Mouse (Mus musculus): ENCODE measurements around the gene Arid1b. TPM values are rescaled to one million over a fixed set of nuclear protein-coding genes. Genes with fewer than 3 reads are reported as not detected.

Arid1b gene
- polyA plus RNA-seq, 1 experiment from 2014 or later = 46.4 TPM

- DNase-seq (ENCODE audit: low read depth, low spot score) (no peak), ATAC-seq (no peak)
- no peaks in the 10 kb centered on the region for H3K27me3 ChIP-seq
- no peak for TF ChIP-seq CTCF (IDR thresholded peaks at IDR 0.05)
- CTCF ChIA-PET = interaction anchor here (1.0 to 1.6 kb wide), 2 partner anchors 44 to 102 kb away, joined by 3 to 5 read pairs; no protein-coding TSS in a partner anchor
- POLR2A ChIA-PET = no interaction called here
- in situ Hi-C loops (cut with MboI; ENCODE audit: low pct_unique_long_range_greater_than_20kb) = no loop called here
Observed at GRCm38 (mm10) chr17:5295948-5296262, 301.8 kb downstream of the Arid1b start.

GRCm38 (mm10) chr17:5297491-5297890, 303.4 kb downstream of the Arid1b start:
- ATAC-seq = no peak
- no peaks in the 10 kb centered on the region for H3K27me3 ChIP-seq
- ChIA-PET CTCF (no interaction called here), POLR2A (no interaction called here)
- no peak for TF ChIP-seq CTCF (IDR thresholded peaks at IDR 0.05)
- no peak for DNase-seq (ENCODE audit: low read depth, low spot score)
- in situ Hi-C loops (cut with MboI; ENCODE audit: low pct_unique_long_range_greater_than_20kb) = no loop called here

DNA sequence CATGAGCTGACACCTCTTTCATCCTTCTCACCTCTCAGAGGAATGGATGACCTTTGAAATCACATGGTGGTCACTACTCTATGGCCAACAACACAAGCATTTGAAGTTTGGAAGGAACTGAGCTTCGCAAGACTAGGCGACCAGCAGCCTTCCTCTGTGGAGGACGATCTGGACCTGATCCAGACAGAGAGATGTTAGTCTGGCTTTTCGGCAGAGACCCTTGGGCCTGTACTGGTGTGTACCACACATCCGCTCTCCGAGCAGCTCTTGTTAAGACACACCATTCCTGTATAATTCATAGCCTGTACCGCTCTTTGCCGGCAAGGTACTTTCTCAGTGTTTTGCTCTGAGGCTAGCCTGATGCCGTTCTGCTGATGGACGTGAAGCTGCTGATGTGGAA, 303.9 kb downstream of the Arid1b start:
- ChIA-PET CTCF (interaction anchor here (1.8 kb wide), 1 partner anchor 10 kb away, joined by 4 read pairs; no protein-coding TSS in a partner anchor), POLR2A (no interaction called here)
- no peak for DNase-seq (ENCODE audit: low read depth, low spot score)
- ATAC-seq = no peak
- in situ Hi-C loops (cut with MboI; ENCODE audit: low pct_unique_long_range_greater_than_20kb) = no loop called here
- no peaks in the 10 kb centered on the region for H3K27me3 ChIP-seq
- TF ChIP-seq CTCF (IDR thresholded peaks at IDR 0.05) = no peak

- ATAC-seq (no peak), DNase-seq (ENCODE audit: low read depth, low spot score) (no peak)
- no peak for TF ChIP-seq CTCF (IDR thresholded peaks at IDR 0.05)
- ChIA-PET CTCF (interaction anchor here (1.2 to 1.8 kb wide), 2 partner anchors 11 to 12 kb away, joined by 3 to 4 read pairs; no protein-coding TSS in a partner anchor), POLR2A (interaction anchor here (0.7 kb wide), 1 partner anchor 18 kb away, joined by 5 read pairs; no protein-coding TSS in a partner anchor)
- in situ Hi-C loops (cut with MboI; ENCODE audit: low pct_unique_long_range_greater_than_20kb) = no loop called here
- no peaks in the 10 kb centered on the region for H3K27me3 ChIP-seq
Observed at GRCm38 (mm10) chr17:5298891-5299559, 304.9 kb downstream of the Arid1b start.

DNA sequence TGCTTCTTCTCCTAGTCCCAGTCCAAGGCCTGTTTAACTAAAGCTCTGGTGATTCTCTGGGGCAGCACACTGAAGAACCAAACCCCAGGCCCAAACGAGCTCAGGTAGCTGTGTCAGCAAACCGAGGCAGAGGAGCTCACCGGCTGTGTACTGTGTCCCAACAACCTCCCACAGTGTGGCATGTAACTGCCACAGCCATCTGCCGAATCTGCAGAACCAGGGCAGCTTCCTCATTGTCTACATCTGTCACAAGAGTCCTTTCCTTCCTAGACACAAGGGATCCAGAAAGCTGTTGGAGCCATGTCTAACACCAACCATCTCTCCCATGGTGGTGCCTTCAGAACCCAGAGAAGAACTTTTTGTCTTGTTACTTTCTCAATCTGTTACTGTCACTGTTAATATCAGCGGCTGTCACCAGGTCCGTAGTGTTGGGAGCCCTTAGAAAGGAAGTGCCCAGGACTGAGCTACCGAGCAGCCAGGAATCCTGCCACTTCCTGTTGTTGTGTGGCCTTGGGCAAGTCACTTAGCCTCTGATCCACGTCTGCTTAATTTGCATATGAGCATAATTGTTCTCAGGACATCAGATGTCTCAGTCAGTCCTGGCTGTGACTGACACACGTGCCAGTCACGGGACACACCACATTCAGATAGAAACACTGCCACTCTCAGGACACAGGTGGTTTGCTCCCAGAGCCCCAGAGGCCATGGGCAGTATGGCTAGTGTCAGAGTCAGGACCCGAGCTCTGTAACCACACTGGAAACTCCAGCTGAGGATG, 309.0 kb downstream of the Arid1b start:
- in situ Hi-C loops (cut with MboI; ENCODE audit: low pct_unique_long_range_greater_than_20kb) = no loop called here
- ATAC-seq = no peak
- no peaks in the 10 kb centered on the region for H3K27me3 ChIP-seq
- ChIA-PET CTCF (interaction anchor here (1.0 kb wide), 1 partner anchor 99 kb away, joined by 3 read pairs; no protein-coding TSS in a partner anchor), POLR2A (no interaction called here)
- no peak for TF ChIP-seq CTCF (IDR thresholded peaks at IDR 0.05)
- no peak for DNase-seq (ENCODE audit: low read depth, low spot score)

- CTCF ChIA-PET = interaction anchor here (0.9 to 1.2 kb wide), 2 partner anchors 13 to 114 kb away, joined by 3 read pairs; no protein-coding TSS in a partner anchor
- POLR2A ChIA-PET = no interaction called here
- no peak for TF ChIP-seq CTCF (IDR thresholded peaks at IDR 0.05)
- ATAC-seq = no peak
- in situ Hi-C loops (cut with MboI; ENCODE audit: low pct_unique_long_range_greater_than_20kb) = no loop called here
- no peak for DNase-seq (ENCODE audit: low read depth, low spot score)
- H3K27me3 ChIP-seq = no peaks in the 10 kb centered on the region
Observed at GRCm38 (mm10) chr17:5305783-5306477, 311.8 kb downstream of the Arid1b start.

DNA sequence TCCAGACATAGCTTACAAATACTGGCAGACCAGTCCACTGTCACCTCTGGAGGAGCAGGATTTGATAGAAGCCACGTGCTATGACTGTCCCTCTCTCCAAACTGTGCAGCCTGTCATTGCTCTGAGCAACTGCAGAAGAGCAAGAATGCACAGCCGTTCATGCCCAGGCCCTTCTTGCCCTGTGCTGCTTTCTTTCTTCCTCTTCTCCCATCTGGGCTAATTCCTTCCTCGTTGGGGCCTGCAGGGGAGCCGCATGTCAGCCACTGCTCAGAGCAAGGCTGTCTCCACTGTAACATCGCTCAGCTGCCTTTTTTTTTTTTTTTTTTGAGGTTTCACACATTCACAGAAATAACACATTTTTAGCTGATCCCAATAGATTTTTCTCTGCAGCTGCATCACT, 315.8 kb downstream of the Arid1b start:
- TF ChIP-seq CTCF (IDR thresholded peaks at IDR 0.05) = no peak
- no peaks in the 10 kb centered on the region for H3K27me3 ChIP-seq
- POLR2A ChIA-PET = interaction anchor here (0.6 to 1.0 kb wide), 4 partner anchors 8 to 140 kb away, joined by 3 to 4 read pairs (median 4); no protein-coding TSS in a partner anchor
- CTCF ChIA-PET = interaction anchor here (0.8 to 2.2 kb wide), 3 partner anchors 9 to 15 kb away, joined by 3 to 9 read pairs (median 4); no protein-coding TSS in a partner anchor
- ATAC-seq (no peak), DNase-seq (ENCODE audit: low read depth, low spot score) (no peak)
- in situ Hi-C loops (cut with MboI; ENCODE audit: low pct_unique_long_range_greater_than_20kb) = loop anchor here (10.0 kb wide), 1 partner anchor 105 kb away; no protein-coding TSS in a partner anchor

GRCm38 (mm10) chr17:5310425-5310888, 316.3 kb downstream of the Arid1b start:
- ChIA-PET POLR2A (interaction anchor here (0.6 to 1.0 kb wide), 4 partner anchors 8 to 141 kb away, joined by 3 to 4 read pairs (median 4); no protein-coding TSS in a partner anchor), CTCF (interaction anchor here (0.9 to 2.2 kb wide), 4 partner anchors 9 to 22 kb away, joined by 3 to 9 read pairs (median 4); no protein-coding TSS in a partner anchor)
- no peak for TF ChIP-seq CTCF (IDR thresholded peaks at IDR 0.05)
- in situ Hi-C loops (cut with MboI; ENCODE audit: low pct_unique_long_range_greater_than_20kb) = loop anchor here (10.0 kb wide), 1 partner anchor 106 kb away; no protein-coding TSS in a partner anchor
- ATAC-seq (no peak), DNase-seq (ENCODE audit: low read depth, low spot score) (no peak)
- no peaks in the 10 kb centered on the region for H3K27me3 ChIP-seq

- DNase-seq (ENCODE audit: low read depth, low spot score) = no peak
- in situ Hi-C loops (cut with MboI; ENCODE audit: low pct_unique_long_range_greater_than_20kb) = loop anchor here (10.0 kb wide), 1 partner anchor 106 kb away; no protein-coding TSS in a partner anchor
- POLR2A ChIA-PET = no interaction called here
- CTCF ChIA-PET = interaction anchor here (0.9 to 2.2 kb wide), 3 partner anchors 10 to 23 kb away, joined by 3 to 9 read pairs (median 4); no protein-coding TSS in a partner anchor
- H3K27me3 ChIP-seq = no peaks in the 10 kb centered on the region
- no peak for ATAC-seq
- TF ChIP-seq CTCF (IDR thresholded peaks at IDR 0.05) = no peak
Observed at GRCm38 (mm10) chr17:5311062-5311461, 316.9 kb downstream of the Arid1b start.

DNA sequence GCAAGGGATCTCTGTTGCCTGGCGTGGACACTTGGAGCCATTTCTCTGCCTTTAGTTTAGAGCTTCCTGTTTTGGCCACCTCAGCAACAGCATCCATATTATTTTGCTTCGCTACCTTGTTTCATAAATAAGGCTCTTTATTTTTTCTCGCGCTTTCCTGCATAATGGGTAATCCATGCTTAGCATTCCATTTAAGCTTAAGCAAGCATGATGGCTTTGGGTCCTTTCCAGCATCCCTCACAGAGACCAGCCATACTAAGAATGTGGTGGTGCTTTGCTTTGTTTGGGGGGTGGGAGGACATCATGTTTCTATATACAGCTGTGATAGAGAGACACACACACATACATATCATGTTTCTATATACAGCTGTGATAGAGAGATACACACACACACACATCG, 318.2 kb downstream of the Arid1b start:
- CTCF ChIA-PET = interaction anchor here (2.1 kb wide), 1 partner anchor 90 kb away, joined by 5 read pairs; no protein-coding TSS in a partner anchor
- no peak for DNase-seq (ENCODE audit: low read depth, low spot score)
- POLR2A ChIA-PET = no interaction called here
- no peaks in the 10 kb centered on the region for H3K27me3 ChIP-seq
- no peak for ATAC-seq
- in situ Hi-C loops (cut with MboI; ENCODE audit: low pct_unique_long_range_greater_than_20kb) = loop anchor here (10.0 kb wide), 1 partner anchor 108 kb away; no protein-coding TSS in a partner anchor
- no peak for TF ChIP-seq CTCF (IDR thresholded peaks at IDR 0.05)
